Mouse (Mus musculus) spleen, adult 18-20 months (tissue): ENCODE results near the gene Pcif1.

Source experiments
- DNase-seq, 2 experiments: peaks; one replicate each; pipeline ENCODE4 v3.0.0; 2022; ENCODE audit warnings: mixed read lengths in 2 of 2

Gene Pcif1

DNA sequence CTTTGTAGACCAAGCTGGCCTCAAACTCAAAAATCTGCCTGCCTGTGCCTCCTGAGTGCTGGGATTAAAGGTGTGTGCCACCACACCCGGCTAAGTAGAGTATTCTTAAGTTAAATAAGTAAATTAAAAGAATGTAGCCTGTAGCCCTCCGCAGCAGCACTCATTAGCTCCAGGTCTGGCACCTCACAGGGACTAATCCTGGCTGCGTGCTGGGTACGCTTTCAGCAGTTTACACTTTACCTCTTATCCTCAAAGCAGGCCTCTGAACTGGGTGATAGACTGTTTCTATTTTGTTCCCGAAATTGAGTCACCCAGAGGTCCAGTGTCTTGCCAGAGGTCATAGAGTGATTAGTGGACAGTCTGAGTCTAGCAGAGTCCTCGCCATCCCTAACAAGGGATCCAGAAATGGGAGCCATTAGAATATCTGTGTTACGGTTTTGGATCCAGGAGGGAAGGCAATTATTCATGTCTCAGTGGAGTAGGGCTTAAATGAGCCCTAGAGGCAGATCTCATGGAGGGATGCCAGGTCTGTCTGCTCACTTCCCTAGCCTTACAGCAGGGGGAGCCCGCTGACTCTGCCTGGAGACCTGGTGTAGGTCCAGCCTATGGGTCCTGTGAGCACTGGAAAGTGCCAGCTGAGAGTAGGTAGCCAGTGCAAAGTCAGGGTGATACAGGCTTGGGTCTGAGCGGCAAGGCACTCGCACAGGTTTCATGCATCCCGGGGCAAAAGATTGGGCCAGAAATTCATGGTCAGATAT is 45.2 kb downstream of the Pcif1 start:
- DNase-seq = peak; percentile 73 to 89

DNA sequence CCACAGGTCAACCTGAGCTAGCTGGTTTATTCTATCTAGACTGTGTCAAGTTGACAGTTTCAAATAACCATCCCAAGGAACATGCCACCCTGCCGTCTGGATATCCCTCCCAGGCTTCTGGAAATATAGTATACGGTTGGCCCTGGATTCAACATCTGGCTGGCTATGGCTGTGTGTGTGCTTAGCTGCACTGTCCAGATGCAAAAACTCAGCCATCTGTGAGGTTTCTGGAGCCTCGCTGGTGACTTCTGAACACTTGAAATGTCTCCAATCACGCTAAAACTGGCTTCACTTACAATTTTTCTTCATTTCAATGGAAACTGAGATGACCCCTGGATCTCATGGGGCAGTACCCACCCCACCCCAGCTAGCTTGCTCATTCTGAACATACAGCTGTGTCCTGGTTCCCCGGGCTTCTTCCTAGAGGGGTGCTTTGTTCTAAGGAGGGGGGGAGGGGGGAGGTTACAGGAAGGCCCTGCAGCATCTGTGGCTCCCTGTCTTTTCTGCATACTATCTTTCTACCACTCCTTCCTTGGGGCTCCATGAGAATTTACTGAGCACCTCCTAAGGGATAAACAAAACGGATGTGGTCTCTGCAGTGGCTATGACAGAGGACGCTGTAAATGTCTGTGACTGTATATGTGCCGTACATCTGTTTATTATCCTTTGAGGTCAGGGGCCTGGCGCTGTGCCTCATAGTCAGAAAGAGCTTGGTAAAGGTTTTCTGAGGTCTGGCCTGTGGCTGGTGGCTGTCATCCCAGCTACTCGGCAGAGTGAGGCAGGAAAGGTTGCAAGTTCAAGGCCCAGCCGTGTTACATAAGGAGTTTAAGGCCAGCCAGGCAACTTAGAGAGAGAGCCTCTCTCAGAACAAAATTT is 51.8 kb downstream of the Pcif1 start:
- no peak for DNase-seq

DNA sequence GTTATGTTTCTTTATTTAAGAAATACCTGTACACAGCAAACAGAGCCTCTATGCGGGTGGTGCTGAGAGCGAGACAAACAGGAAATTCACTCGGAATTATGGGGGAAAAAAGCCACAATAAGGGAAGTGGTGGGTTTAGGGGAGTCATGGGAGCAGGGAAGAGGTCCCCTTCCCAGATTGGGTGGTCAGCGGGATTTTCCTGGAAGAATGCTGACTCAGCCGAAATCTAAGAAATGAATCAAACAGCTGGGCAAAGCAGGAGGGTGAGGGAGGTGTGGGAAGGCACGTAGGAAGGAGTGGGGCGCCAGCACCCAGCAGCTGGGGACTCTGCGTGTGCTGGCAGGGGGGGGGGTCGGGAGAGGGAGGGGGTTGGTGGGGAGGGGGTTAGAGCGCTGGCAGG is 54.4 kb downstream of the Pcif1 start:
- DNase-seq = no peak

DNA sequence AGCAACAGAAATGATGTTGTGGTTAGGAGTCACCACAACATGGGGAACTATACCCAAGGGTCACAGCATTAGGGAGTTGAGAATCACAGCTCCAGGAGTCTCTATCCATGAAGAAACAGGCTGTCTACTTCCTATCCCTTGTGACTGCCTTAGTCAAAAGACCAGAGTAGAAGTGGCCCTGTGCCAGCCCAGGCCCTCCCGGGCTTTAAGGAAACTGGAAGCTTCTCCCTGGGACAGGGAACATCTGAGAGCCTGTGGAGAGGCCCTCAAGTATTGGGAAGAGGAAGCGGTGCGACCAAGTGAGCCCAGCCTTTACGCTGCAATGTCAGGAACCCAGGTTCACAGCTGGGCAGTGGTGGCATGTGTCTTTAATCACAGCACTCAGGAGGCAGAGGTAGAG is 56.9 kb downstream of the Pcif1 start:
- no peak for DNase-seq

DNA sequence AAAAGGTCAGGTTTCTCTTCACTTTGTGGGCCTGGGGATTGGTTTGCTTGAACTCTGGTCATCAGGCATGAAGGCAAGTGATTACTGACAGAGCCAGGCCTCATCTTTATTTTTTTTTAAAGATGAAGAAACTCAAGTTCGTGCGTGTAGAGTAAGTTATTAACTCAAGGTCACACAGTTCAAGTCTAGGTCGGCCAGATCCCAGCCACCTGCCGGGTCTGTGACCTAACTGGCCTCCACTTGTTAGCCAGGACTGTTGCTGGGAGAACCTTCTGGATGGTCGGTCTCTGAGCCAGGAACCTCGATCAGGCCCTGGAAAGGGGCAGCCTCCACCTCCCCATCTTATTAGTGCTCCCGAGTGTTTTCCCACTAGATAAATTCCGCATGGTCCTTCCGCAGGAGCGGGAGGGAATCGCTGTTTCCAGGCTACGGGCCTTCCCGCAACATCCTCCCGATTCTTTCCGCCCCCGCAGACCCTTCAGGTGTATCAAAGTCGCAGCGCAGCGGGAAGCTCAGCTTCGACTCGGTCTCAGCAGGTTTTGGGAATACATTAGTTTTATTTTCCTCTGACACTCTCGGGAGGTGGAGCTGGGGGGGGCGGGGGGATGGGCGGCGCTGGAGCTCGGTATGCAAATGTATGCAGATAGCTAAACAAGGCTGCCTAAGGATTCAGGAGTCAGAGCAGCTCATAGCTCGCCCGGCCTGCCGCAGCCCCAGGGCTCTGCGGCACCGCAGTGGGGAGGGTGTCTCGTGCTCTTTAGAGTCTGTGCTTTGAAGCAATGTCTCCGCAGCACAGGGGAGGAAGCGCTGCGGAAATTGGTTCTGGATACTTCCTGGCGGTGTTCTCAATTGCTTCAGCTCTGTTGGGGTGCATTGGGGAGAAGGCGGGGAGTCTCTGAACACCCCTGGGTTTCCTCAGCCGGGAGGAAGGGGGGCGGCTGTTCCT is 59.3 kb downstream of the Pcif1 start:
- peak; percentile 27 to 48 for DNase-seq

DNA sequence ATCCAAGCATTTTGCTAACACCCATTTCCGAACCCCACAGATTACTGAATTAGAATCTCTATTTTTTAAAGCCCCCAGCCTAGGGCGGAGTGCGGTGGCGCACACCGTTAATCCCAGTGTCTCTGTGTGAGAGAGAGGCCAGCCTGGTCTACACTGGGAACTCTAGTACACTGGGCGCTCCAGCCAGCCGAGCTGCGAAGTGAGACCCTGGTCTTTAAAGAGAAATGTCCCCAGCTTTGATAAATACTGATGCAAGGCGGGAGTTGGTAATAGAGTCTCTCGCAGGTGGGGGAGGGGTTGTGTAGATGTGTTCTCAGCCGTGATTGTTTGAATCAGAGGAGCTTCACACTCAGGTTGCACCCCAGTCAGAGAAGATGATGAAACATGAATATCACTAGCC is 60.0 kb downstream of the Pcif1 start:
- DNase-seq = no peak

DNA sequence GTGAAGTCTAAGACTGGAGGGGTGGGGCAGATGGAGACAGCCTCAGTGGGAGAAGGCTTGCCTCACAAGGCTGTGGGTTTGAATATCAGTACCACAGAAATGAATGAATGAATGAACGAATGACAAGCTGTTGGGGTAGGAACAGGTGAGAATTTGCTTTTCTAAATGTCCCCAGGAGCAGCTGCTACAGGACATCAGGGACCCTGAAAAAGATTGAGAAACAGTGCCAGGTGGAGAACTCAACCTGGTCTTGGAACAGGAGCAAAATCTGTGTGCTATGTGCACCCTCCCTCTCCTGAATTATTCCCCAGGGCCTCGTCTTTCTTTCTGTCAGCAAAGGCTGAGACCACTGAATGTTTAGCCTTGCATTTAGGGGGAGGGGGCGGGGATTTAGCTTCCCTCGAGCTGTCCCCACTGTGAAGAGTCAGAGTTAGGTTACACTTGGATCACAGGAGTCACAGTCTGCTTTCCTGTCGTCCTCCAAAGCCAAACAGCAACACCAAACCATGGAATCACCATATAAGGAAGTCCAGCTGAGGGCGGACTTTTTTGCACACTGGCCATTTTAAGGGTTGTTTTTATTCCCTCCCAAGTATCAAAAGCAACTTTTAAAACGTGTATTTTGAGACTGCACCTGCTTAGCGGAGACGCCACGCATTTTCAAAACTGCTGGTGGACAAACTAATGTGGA is 61.2 kb downstream of the Pcif1 start, which contains the start of gene Mmp9:
Gene Mmp9, plus strand, starts transcription at position 641 of the 691 bp plus-strand sequence.
- DNase-seq = no peak

DNA sequence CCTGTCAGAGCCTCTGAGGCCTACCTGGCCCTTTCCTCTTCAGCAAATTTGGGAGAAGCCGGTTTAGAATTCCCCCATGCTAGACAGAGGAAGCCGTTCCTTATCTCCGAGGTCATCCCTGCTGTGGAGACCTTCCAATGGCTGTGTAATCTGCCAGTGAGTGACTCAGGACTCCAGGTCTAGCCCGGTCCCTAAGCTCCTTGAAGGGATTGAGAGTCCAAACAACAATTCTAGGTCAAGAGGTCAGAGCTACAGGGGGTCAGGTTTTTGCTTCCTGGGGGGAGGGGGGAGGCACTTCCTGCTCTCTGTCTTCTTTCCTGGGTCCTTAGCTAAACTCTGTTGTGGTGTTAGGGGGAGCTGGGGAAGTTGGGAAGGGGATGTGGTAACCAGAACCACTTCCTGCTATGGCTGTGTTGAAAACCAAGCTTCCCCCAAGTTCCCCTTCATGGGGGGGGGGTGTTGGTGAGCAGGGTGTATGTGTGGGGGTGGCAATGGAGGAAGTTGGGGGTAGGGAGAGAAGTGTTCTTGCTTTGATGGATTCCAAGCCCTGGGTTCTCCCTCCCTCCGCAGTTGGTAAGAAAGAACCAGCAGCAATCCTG is 63.7 kb downstream of the Pcif1 start:
- peak; percentile 43 to 62 for DNase-seq
